Comparison of ENCODE assay signal across 14 mouse cellular contexts in genomic region chr13:44260637-44261333, GRCm38 (mm10).
DNase-seq lines count a peak whose midpoint lies in the region; ATAC-seq lines count a peak whose summit lies in the region.
"Had no signal": no experiment of that assay in that cellular context is flagged by ENCODE, and none has a peak within 500 bp of the region (broad histone marks: within the 10 kb centered on the region; RNA-seq: fewer than 3 reads in every experiment).

No protein-coding gene starts in this region.

- H3K9ac ChIP-seq in intestine, embryonic 16.5 days (ENCODE audit: low read depth, low read length): no peak overlapping the region
- H3K9ac ChIP-seq: forebrain, embryonic 13.5 days; liver, embryonic 14.5 days; neural tube, embryonic 13.5 days had no signal

- ATAC-seq in intestine, embryonic 16.5 days: peak; percentile 31; the same call in 1 of the 2 replicates
- ATAC-seq: forebrain, embryonic 13.5 days had no signal

- no peak overlapping the region for H3K27ac ChIP-seq in intestine, embryonic 16.5 days (ENCODE audit: low read length)
- H3K27ac ChIP-seq: forebrain, embryonic 13.5 days; liver, embryonic 14.5 days; midbrain, embryonic 10.5 days; neural tube, embryonic 13.5 days had no signal

- H3K4me1 ChIP-seq in intestine, embryonic 16.5 days (ENCODE audit: control insufficient read depth, insufficient read depth, low read length): 0 out of 2 replicates have a peak, but pooled peaks cover 2% of the 10 kb centered on the region
- H3K4me1 ChIP-seq: forebrain, embryonic 13.5 days; midbrain, embryonic 10.5 days; neural tube, embryonic 13.5 days had no signal

- H3K4me3 ChIP-seq in intestine, embryonic 16.5 days (ENCODE audit: low read length): no peak overlapping the region
- H3K4me3 ChIP-seq: forebrain, embryonic 13.5 days; midbrain, embryonic 10.5 days; neural tube, embryonic 13.5 days had no signal

- H3K36me3 ChIP-seq in intestine, embryonic 16.5 days (ENCODE audit: control insufficient read depth, insufficient read depth, low read length): no peaks in the 10 kb centered on the region
- H3K36me3 ChIP-seq: midbrain, embryonic 10.5 days; neural tube, embryonic 13.5 days had no signal

- H3K9me3 ChIP-seq in intestine, embryonic 16.5 days (ENCODE audit: control insufficient read depth, low read length): no peaks in the 10 kb centered on the region
- H3K9me3 ChIP-seq: forebrain, embryonic 13.5 days; midbrain, embryonic 10.5 days; neural tube, embryonic 13.5 days had no signal

- peak; percentile 26 for DNase-seq in adrenal gland, adult 2 months
- DNase-seq in adrenal gland, adult 8-10 months: no peak
- DNase-seq in urinary bladder, postnatal 14 days (ENCODE audit: low spot score): peak; percentile 34
- no peak for DNase-seq in urinary bladder, adult 2 months (ENCODE audit: low spot score)
- no peak for DNase-seq in left cerebral cortex, adult 18-20 months (ENCODE audit: low spot score in 2 of 2)
- DNase-seq in embryo, embryonic 9.5 days (ENCODE audit: extremely low spot score): no peak
- no peak for DNase-seq in frontal cortex, postnatal 14 days (ENCODE audit: low spot score in 2 of 2)
- DNase-seq: right cerebral cortex, postnatal 4 days; thymus, postnatal 36 days had no signal

- 65% methylated on average over 8 of the region's 8 CpGs for WGBS in intestine, embryonic 16.5 days

- no peaks in the 10 kb centered on the region for H3K27me3 ChIP-seq in intestine, embryonic 16.5 days (replicated peaks; ENCODE audit: control insufficient read depth, insufficient read depth, low read length)
- H3K27me3 ChIP-seq: neural tube, embryonic 13.5 days had no signal

- H3K4me2 ChIP-seq in intestine, embryonic 16.5 days (ENCODE audit: low read depth, low read length): no peak overlapping the region
- H3K4me2 ChIP-seq: forebrain, embryonic 13.5 days; neural tube, embryonic 13.5 days had no signal

Comparison
In these comparisons a context has a peak if more than half of its experiments do, and no peak if none do; other contexts are left out.
1. DNase-seq: peak in adrenal gland, adult 2 months (single experiment) and urinary bladder, postnatal 14 days (single experiment); none in adrenal gland, adult 8-10 months (single experiment), urinary bladder, adult 2 months (single experiment), left cerebral cortex, adult 18-20 months (0 of 2), embryo, embryonic 9.5 days (single experiment) and frontal cortex, postnatal 14 days (0 of 2).